Mouse (Mus musculus) ovary, adult 18-20 months (tissue): Measurements from ENCODE around the gene Izumo2.

Source experiments
- DNase-seq: peaks from one replicate; pipeline ENCODE4 v3.0.0; 2022; ENCODE audit warnings: low spot score, mixed read lengths

The Izumo2 gene

GRCm38 (mm10) chr7:44768129-44768528, 59.6 kb downstream of the Izumo2 start:
- no peak for DNase-seq
